Mouse (Mus musculus): ENCODE data around the gene Pvalb. TPM values are rescaled to one million over a fixed set of nuclear protein-coding genes. Genes with fewer than 3 reads are reported as not detected.

The Pvalb gene
- total and polyA plus RNA-seq, 2 experiments from 2014 or later = 0.33 to 2.8 TPM

GRCm38 (mm10) chr15:78204053-78204847, 1.9 kb downstream of the Pvalb start:
- peak; percentile 79 for ATAC-seq
- Histone ChIP-seq H3K4me2 (ENCODE audit: low read depth) (peak overlapping the region; percentile 69), H3K27me3 (ENCODE audit: insufficient read depth, low read length) (peaks cover 12% of the 10 kb centered on the region; the same call in 1 of the 2 replicates), H3K4me3 (ENCODE audit: low read depth, low read length) (peak overlapping the region; percentile 32), H3K27ac (ENCODE audit: low read depth, low read length) (no peak overlapping the region), H3K36me3 (ENCODE audit: insufficient read depth) (no peaks in the 10 kb centered on the region), H3K9me3 (ENCODE audit: low read length) (no peaks in the 10 kb centered on the region), H3K4me1 (ENCODE audit: insufficient read depth) (0 out of 2 replicates have a peak, but pooled peaks cover 4% of the 10 kb centered on the region), H3K9ac (0 out of 2 replicates have a peak overlapping the region, but pooled peaks have one; percentile 6)
- TF ChIP-seq CTCF (IDR thresholded peaks at IDR 0.05; ENCODE audit: low read depth) = peak; percentile 44
- peak; percentile 81 for DNase-seq
- under 1% methylated on average over 41 of the region's 41 CpGs for WGBS

DNA sequence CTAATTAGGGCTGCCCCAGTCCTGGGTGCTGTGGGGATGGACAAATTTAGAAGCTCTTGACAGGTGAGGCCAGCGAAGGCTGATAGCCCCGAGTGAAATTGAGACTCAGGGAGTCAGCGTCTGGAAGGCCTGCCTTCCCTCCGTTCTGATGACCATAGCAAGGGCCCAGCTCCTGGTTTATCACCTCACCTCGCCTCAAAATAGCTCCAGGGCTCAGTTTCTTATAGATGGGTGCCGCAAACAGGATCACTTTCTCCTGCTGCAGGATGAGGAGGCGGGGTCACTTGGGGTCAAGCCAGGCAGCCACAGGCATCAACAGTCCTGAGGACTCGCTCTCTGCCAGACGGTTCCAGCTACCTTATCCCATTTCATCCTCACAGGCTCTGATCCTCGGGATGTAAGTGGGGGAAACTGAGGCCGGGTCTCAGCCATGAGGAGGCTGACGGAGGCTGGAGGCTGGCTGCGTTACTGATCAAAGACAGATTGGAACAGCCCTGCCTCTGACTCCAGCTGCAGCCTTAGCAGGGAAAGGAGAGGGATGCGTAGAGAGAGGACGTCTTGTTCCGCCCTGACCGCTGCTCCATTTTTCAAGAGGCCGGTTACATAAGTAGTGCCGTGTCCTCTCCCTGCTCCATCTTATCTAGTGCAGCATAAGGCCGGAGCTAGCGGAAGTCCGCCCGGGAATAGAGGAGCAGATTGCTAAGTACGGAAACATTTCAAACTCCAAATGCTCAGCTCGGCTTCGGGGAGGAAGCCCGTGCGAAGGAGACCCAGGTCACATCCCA, 10.9 kb downstream of the Pvalb start:
- Histone ChIP-seq H3K27me3 (ENCODE audit: insufficient read depth, low read length) (no peaks in the 10 kb centered on the region), H3K27ac (ENCODE audit: low read depth, low read length) (no peak overlapping the region), H3K4me2 (ENCODE audit: low read depth) (no peak overlapping the region), H3K9me3 (ENCODE audit: low read length) (no peaks in the 10 kb centered on the region), H3K36me3 (ENCODE audit: insufficient read depth) (no peaks in the 10 kb centered on the region), H3K4me3 (ENCODE audit: low read depth, low read length) (no peak overlapping the region), H3K4me1 (ENCODE audit: insufficient read depth) (no peaks in the 10 kb centered on the region), H3K9ac (no peak overlapping the region)
- no peak for TF ChIP-seq CTCF (IDR thresholded peaks at IDR 0.05; ENCODE audit: low read depth)
- no peak for DNase-seq
- no peak for ATAC-seq
- 82% methylated on average over 28 of the region's 28 CpGs for WGBS

GRCm38 (mm10) chr15:78194320-78194719, 11.9 kb downstream of the Pvalb start:
- TF ChIP-seq CTCF (IDR thresholded peaks at IDR 0.05; ENCODE audit: low read depth) = no peak
- no peaks in the 10 kb centered on the region for H3K4me1 ChIP-seq (ENCODE audit: insufficient read depth)
- no peaks in the 10 kb centered on the region for H3K27me3 ChIP-seq (ENCODE audit: insufficient read depth, low read length)
- no peak overlapping the region for H3K27ac ChIP-seq (ENCODE audit: low read depth, low read length)
- H3K9me3 ChIP-seq (ENCODE audit: low read length) = no peaks in the 10 kb centered on the region
- H3K36me3 ChIP-seq (ENCODE audit: insufficient read depth) = no peaks in the 10 kb centered on the region
- DNase-seq (no peak), ATAC-seq (no peak)
- H3K4me2 ChIP-seq (ENCODE audit: low read depth) = no peak overlapping the region
- H3K4me3 ChIP-seq (ENCODE audit: low read depth, low read length) = no peak overlapping the region
- WGBS = 76% methylated on average over 3 of the region's 3 CpGs
- H3K9ac ChIP-seq = no peak overlapping the region

GRCm38 (mm10) chr15:78189636-78190035, 16.6 kb downstream of the Pvalb start:
- Histone ChIP-seq H3K9me3 (ENCODE audit: low read length) (no peaks in the 10 kb centered on the region), H3K4me1 (ENCODE audit: insufficient read depth) (no peaks in the 10 kb centered on the region), H3K4me2 (ENCODE audit: low read depth) (no peak overlapping the region), H3K36me3 (ENCODE audit: insufficient read depth) (no peaks in the 10 kb centered on the region), H3K27me3 (ENCODE audit: insufficient read depth, low read length) (no peaks in the 10 kb centered on the region), H3K27ac (ENCODE audit: low read depth, low read length) (no peak overlapping the region), H3K4me3 (ENCODE audit: low read depth, low read length) (no peak overlapping the region), H3K9ac (no peak overlapping the region)
- 92% methylated on average over 7 of the region's 7 CpGs for WGBS
- no peak for ATAC-seq
- DNase-seq = no peak
- TF ChIP-seq CTCF (IDR thresholded peaks at IDR 0.05; ENCODE audit: low read depth) = no peak

- WGBS = 75% methylated on average over 3 of the region's 3 CpGs
- Histone ChIP-seq H3K4me2 (ENCODE audit: low read depth) (no peak overlapping the region), H3K27ac (ENCODE audit: low read depth, low read length) (no peak overlapping the region), H3K4me3 (ENCODE audit: low read depth, low read length) (no peak overlapping the region), H3K27me3 (ENCODE audit: insufficient read depth, low read length) (no peaks in the 10 kb centered on the region), H3K9me3 (ENCODE audit: low read length) (no peaks in the 10 kb centered on the region), H3K4me1 (ENCODE audit: insufficient read depth) (no peaks in the 10 kb centered on the region), H3K9ac (no peak overlapping the region), H3K36me3 (ENCODE audit: insufficient read depth) (no peaks in the 10 kb centered on the region)
- DNase-seq (no peak), ATAC-seq (no peak)
- no peak for TF ChIP-seq CTCF (IDR thresholded peaks at IDR 0.05; ENCODE audit: low read depth)
Observed at GRCm38 (mm10) chr15:78188546-78188945, 17.7 kb downstream of the Pvalb start.

GRCm38 (mm10) chr15:78186906-78187305, 19.3 kb downstream of the Pvalb start:
- Histone ChIP-seq H3K4me2 (ENCODE audit: low read depth) (no peak overlapping the region), H3K9me3 (ENCODE audit: low read length) (no peaks in the 10 kb centered on the region), H3K27me3 (ENCODE audit: insufficient read depth, low read length) (no peaks in the 10 kb centered on the region), H3K4me1 (ENCODE audit: insufficient read depth) (peaks cover 8% of the 10 kb centered on the region), H3K36me3 (ENCODE audit: insufficient read depth) (no peaks in the 10 kb centered on the region), H3K4me3 (ENCODE audit: low read depth, low read length) (no peak overlapping the region), H3K9ac (no peak overlapping the region), H3K27ac (ENCODE audit: low read depth, low read length) (no peak overlapping the region)
- no peak for DNase-seq
- no peak for TF ChIP-seq CTCF (IDR thresholded peaks at IDR 0.05; ENCODE audit: low read depth)
- no peak for ATAC-seq
- 53% methylated on average over 5 of the region's 5 CpGs for WGBS

- no peak overlapping the region for H3K4me2 ChIP-seq (ENCODE audit: low read depth)
- H3K9ac ChIP-seq = no peak overlapping the region
- H3K27ac ChIP-seq (ENCODE audit: low read depth, low read length) = no peak overlapping the region
- no peak for TF ChIP-seq CTCF (IDR thresholded peaks at IDR 0.05; ENCODE audit: low read depth)
- H3K4me1 ChIP-seq (ENCODE audit: insufficient read depth) = peaks cover 16% of the 10 kb centered on the region
- H3K36me3 ChIP-seq (ENCODE audit: insufficient read depth) = no peaks in the 10 kb centered on the region
- H3K9me3 ChIP-seq (ENCODE audit: low read length) = no peaks in the 10 kb centered on the region
- no peak overlapping the region for H3K4me3 ChIP-seq (ENCODE audit: low read depth, low read length)
- ATAC-seq = no peak
- DNase-seq = no peak
- no peaks in the 10 kb centered on the region for H3K27me3 ChIP-seq (ENCODE audit: insufficient read depth, low read length)
- WGBS = 92% methylated on average over 4 of the region's 4 CpGs
Observed at GRCm38 (mm10) chr15:78185609-78186008, 20.6 kb downstream of the Pvalb start.
